Mouse (Mus musculus): Measurements from ENCODE around the gene Riox2.
A peak's percentile ranks its signal among the peaks of the same experiment; 100 is the strongest.

The Riox2 gene

DNA sequence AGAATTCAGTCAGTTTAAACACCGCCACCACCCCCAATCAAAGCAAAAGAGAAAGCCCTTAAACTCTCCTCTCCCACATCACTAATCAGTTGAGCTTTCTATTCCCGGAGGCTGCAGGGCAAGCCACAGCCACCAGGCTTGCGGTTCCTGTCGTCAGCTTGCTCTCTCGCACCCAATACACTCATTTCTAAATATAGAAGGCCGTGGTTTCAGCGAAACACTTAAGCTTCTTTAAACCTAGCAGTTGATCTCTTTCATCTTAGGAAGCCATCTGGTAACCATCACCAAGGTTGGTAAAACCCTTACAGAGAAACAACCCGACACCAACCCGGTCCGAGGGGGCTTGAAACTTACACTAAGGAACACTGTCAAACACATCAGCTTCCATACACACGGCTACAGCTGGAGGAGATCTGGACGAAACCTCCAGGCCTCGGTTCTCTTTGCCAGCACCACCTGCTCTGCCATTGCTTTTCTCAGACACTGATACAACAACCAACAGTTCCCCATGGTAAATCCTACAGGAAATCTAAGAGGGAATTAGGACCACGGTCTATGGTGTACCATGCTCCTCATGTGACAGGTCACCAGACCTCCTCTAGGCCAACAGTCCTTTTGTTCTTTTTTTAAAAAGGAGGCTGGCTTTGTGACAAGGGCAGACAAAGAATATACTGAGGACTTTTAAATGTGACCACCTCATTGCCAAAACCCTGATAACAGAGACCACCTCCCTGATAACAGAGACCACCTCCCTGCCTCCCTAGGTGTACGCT lies 46.1 kb downstream of the Riox2 start:
- peak; percentile 10 for DNase-seq (ENCODE audit: extremely low spot score)

- no peak for DNase-seq (ENCODE audit: extremely low spot score)
Observed at GRCm38 (mm10) chr16:59521752-59522423, 50.3 kb downstream of the Riox2 start.

GRCm38 (mm10) chr16:59526939-59527338 lies 55.4 kb downstream of the Riox2 start:
- no peak for DNase-seq (ENCODE audit: extremely low spot score)

GRCm38 (mm10) chr16:59529570-59529969 lies 58.0 kb downstream of the Riox2 start:
- no peak for DNase-seq (ENCODE audit: extremely low spot score)

DNA sequence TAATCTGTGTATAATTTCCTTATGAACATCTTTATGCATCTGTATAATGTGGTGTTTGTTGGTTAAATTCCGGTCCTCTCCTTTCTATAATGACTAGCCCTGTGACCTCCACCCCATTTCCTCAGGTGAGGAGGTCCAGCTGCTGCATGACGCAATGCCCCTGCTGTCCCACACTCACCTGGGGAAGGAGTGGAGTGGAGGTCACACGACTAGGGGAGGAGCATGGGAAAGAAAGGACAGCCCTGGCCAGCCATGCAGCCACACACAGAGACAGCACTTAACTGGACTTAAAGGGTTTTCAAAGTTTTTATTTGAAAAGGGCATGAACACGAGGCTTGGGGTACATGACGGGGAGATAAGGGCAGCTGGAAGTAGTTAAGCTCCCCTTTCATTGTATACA lies 59.7 kb downstream of the Riox2 start:
- DNase-seq (ENCODE audit: extremely low spot score), result no peak

DNA sequence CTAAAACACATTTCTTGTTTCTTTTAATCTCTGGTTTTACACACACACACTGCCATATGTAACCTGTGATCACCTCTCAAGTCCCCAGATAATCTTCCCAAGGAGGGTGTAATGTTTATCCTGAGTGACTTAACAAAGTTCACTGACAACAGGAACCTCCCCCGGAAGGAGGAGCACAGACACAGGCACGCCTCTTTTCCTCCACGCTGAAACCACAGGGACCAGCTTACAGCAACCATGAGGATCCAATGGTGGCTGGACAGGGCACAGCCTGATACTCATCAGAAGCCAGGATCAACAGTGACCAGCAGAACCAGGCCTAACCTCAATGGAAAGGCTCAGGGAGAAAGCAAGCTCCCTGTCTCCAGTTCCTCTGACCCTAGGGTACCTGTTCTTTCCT lies 61.0 kb downstream of the Riox2 start:
- DNase-seq (ENCODE audit: extremely low spot score), result no peak

- no peak for DNase-seq (ENCODE audit: extremely low spot score)
Observed at GRCm38 (mm10) chr16:59534349-59534748, 62.8 kb downstream of the Riox2 start.

DNA sequence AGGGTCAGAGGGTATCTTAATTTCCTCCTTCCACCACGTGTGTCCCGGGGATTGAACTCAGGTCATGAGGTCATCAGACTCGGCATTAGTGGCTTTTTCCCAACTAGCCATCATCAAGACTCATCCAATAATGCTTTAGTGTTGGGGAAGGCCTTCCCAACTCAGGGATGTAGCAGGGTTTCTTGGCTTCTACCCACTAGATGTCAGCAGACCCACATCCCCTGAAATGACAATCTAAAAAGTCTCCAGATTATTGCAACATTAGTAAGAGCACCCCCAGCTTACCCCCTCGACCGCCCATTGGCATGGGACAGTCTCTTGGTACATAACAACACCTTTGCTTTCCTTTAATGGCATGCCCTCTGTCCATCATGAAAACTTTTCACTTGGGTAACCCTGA lies 64.1 kb downstream of the Riox2 start:
- DNase-seq (ENCODE audit: extremely low spot score), result no peak

DNA sequence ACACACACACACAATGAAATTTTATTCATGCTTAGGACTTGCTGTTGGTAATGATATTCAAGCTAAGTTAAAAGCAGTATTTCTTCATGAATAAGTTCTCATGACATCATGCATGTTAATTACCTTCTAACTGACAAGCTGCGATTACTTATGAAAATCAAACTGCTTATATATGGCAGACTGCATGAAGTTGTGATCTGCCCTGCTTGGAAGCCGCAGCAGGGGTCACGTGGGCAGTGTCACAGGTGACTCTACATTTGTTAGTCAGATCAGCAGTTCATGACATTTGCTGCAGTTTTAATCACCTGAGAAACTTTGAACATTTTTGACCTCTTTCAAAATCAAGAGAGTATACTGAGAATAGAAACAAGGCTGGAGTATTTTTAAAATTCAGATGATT lies 69.4 kb downstream of the Riox2 start:
- no peak for DNase-seq (ENCODE audit: extremely low spot score)

- no peak for DNase-seq (ENCODE audit: extremely low spot score)
Observed at GRCm38 (mm10) chr16:59541382-59541781, 69.8 kb downstream of the Riox2 start.
